Mouse (Mus musculus) midbrain, embryonic 12.5 days (tissue): ENCODE measurements around the gene Psap. TPM values are rescaled to one million over a fixed set of nuclear protein-coding genes. Genes with fewer than 3 reads are reported as not detected.

ENCODE experiments used
- ATAC-seq: fragments of 200-750 bp; cut with Nextera tagmentation; 2 replicates; pipeline ENCODE4 v1.8.0; 2017; ENCODE audit warnings: low read depth, moderate TSS enrichment, moderate library complexity; ENCODE audit not compliant: low FRiP score
- H3K27ac ChIP-seq: fragments of 300-500 bp; sonication (generic); replicated peaks from 2 replicates; pipeline ENCODE4 v1.5.1; 2016; ENCODE audit warnings: mild to moderate bottlenecking
- H3K27me3 ChIP-seq: fragments of 300-500 bp; sonication (generic); 2 replicates; pipeline ENCODE4 v1.6.1; 2016; ENCODE audit warnings: mild to moderate bottlenecking
- H3K36me3 ChIP-seq: fragments of 300-500 bp; sonication (generic); 2 replicates; pipeline ENCODE4 v1.6.1; 2016
- H3K4me1 ChIP-seq: fragments of 300-500 bp; sonication (generic); 2 replicates; pipeline ENCODE4 v1.6.1; 2016
- H3K4me2 ChIP-seq: fragments of 300-500 bp; sonication (generic); replicated peaks from 2 replicates; pipeline ENCODE4 v1.6.1; 2016; ENCODE audit warnings: mild to moderate bottlenecking, moderate library complexity
- H3K4me3 ChIP-seq: fragments of 300-500 bp; sonication (generic); 2 replicates; pipeline ENCODE4 v1.5.1; 2016; ENCODE audit warnings: mild to moderate bottlenecking
- H3K9ac ChIP-seq: fragments of 300-500 bp; sonication (generic); replicated peaks from 2 replicates; pipeline ENCODE4 v1.6.1; 2016; ENCODE audit warnings: mild to moderate bottlenecking, moderate library complexity
- H3K9me3 ChIP-seq: fragments of 300-500 bp; sonication (generic); 2 replicates; pipeline ENCODE4 v1.6.1; 2016; ENCODE audit warnings: mild to moderate bottlenecking
- WGBS: fragments of 180-500 bp; shearing (Covaris S2); methylation state at CpG from one replicate; pipeline ENCODE4 v1.1.7; 2016; 5-methylcytosine and 5-hydroxymethylcytosine counted together
- polyA plus RNA-seq: library from polyadenylated mRNA; unstranded; fragments of >200 nt; fragmentation: Nextera tagmentation; extraction: Ambion mirVana; gene quantifications from 2 replicates; pipeline ENCODE4 v1.2.1, GENCODE M21; 2016

The Psap gene
- polyA plus RNA-seq, 1 experiment from 2014 or later = 96.5 TPM

- H3K4me2 ChIP-seq = no peak overlapping the region
- H3K9ac ChIP-seq = no peak overlapping the region
- no peak overlapping the region for H3K27ac ChIP-seq
- 86% methylated on average over 11 of the region's 11 CpGs for WGBS
- no peak for ATAC-seq
- H3K9me3 ChIP-seq = no peaks in the 10 kb centered on the region
- no peaks in the 10 kb centered on the region for H3K36me3 ChIP-seq
- H3K27me3 ChIP-seq = no peaks in the 10 kb centered on the region
- no peaks in the 10 kb centered on the region for H3K4me1 ChIP-seq
- H3K4me3 ChIP-seq = no peak overlapping the region
These were observed 8.7 kb upstream of the Psap start for GRCm38 (mm10) chr10:60268738-60269137.

GRCm38 (mm10) chr10:60269141-60270064 is 8.0 kb upstream of the Psap start:
- ATAC-seq = no peak
- 88% methylated on average over 13 of the region's 13 CpGs for WGBS
- H3K9me3 ChIP-seq = no peaks in the 10 kb centered on the region

GRCm38 (mm10) chr10:60271015-60271414 is 6.4 kb upstream of the Psap start:
- no peak for ATAC-seq
- H3K4me2 ChIP-seq = no peak overlapping the region
- H3K36me3 ChIP-seq = no peaks in the 10 kb centered on the region
- H3K4me3 ChIP-seq = no peak overlapping the region
- H3K27ac ChIP-seq = no peak overlapping the region
- WGBS = 77% methylated on average over 6 of the region's 6 CpGs
- H3K4me1 ChIP-seq = no peaks in the 10 kb centered on the region
- no peaks in the 10 kb centered on the region for H3K9me3 ChIP-seq
- no peaks in the 10 kb centered on the region for H3K27me3 ChIP-seq
- H3K9ac ChIP-seq = no peak overlapping the region

More at GRCm38 (mm10) chr10:60269141-60270064, 8.0 kb upstream of the Psap start:
- Histone ChIP-seq H3K4me2 (no peak overlapping the region), H3K9ac (no peak overlapping the region), H3K4me1 (no peaks in the 10 kb centered on the region), H3K27ac (no peak overlapping the region), H3K4me3 (no peak overlapping the region), H3K36me3 (no peaks in the 10 kb centered on the region), H3K27me3 (no peaks in the 10 kb centered on the region)

- no peaks in the 10 kb centered on the region for H3K36me3 ChIP-seq
- H3K9ac ChIP-seq = no peak overlapping the region
- H3K4me3 ChIP-seq = no peak overlapping the region
- no peak overlapping the region for H3K4me2 ChIP-seq
- peaks cover 4% of the 10 kb centered on the region; the same call in 1 of the 2 replicates for H3K4me1 ChIP-seq
- H3K27me3 ChIP-seq = no peaks in the 10 kb centered on the region
- ATAC-seq = no peak
- no peak overlapping the region for H3K27ac ChIP-seq
- no peaks in the 10 kb centered on the region for H3K9me3 ChIP-seq
- WGBS = 69% methylated on average over 6 of the region's 6 CpGs
These were observed 5.2 kb upstream of the Psap start for GRCm38 (mm10) chr10:60272241-60272640.

GRCm38 (mm10) chr10:60273382-60273781 is 4.0 kb upstream of the Psap start:
- no peak for ATAC-seq
- H3K4me2 ChIP-seq = no peak overlapping the region
- H3K27me3 ChIP-seq = no peaks in the 10 kb centered on the region
- H3K9ac ChIP-seq = no peak overlapping the region
- no peak overlapping the region for H3K27ac ChIP-seq
- H3K36me3 ChIP-seq = no peaks in the 10 kb centered on the region
- no peak overlapping the region for H3K4me3 ChIP-seq
- WGBS = 85% methylated on average over 6 of the region's 6 CpGs
- no peaks in the 10 kb centered on the region for H3K9me3 ChIP-seq
- peaks cover 7% of the 10 kb centered on the region for H3K4me1 ChIP-seq

- H3K36me3 ChIP-seq = no peaks in the 10 kb centered on the region
- H3K9me3 ChIP-seq = no peaks in the 10 kb centered on the region
- no peak; the same call in 1 of the 2 replicates for ATAC-seq
- H3K9ac ChIP-seq = peak overlapping the region; percentile 80
- WGBS = 8% methylated on average over 13 of the region's 13 CpGs
- peaks cover 48% of the 10 kb centered on the region for H3K4me1 ChIP-seq
- H3K4me2 ChIP-seq = peak overlapping the region; percentile 87
- H3K27me3 ChIP-seq = peaks cover 2% of the 10 kb centered on the region; the same call in 1 of the 2 replicates
- H3K27ac ChIP-seq = peak overlapping the region; percentile 90
- H3K4me3 ChIP-seq = peak overlapping the region; percentile 78
These were observed 576 bp downstream of the Psap start for GRCm38 (mm10) chr10:60278006-60278399.

GRCm38 (mm10) chr10:60278786-60279185 is 1.4 kb downstream of the Psap start:
- ATAC-seq = no peak
- Histone ChIP-seq H3K9ac (no peak overlapping the region), H3K9me3 (no peaks in the 10 kb centered on the region), H3K36me3 (no peaks in the 10 kb centered on the region), H3K4me2 (peak overlapping the region; percentile 87), H3K27ac (no peak overlapping the region), H3K27me3 (peaks cover 2% of the 10 kb centered on the region; the same call in 1 of the 2 replicates), H3K4me1 (peaks cover 53% of the 10 kb centered on the region), H3K4me3 (peak overlapping the region; percentile 78)
- 87% methylated on average over 3 of the region's 3 CpGs for WGBS

GRCm38 (mm10) chr10:60279290-60279940 is 2.0 kb downstream of the Psap start:
- no peak for ATAC-seq
- Histone ChIP-seq H3K9ac (0 out of 2 replicates have a peak overlapping the region, but pooled peaks have one; percentile 8), H3K36me3 (no peaks in the 10 kb centered on the region), H3K4me3 (peak overlapping the region; percentile 10; the same call in 1 of the 2 replicates), H3K4me2 (peak overlapping the region; percentile 87), H3K9me3 (no peaks in the 10 kb centered on the region), H3K27me3 (peaks cover 2% of the 10 kb centered on the region; the same call in 1 of the 2 replicates), H3K27ac (no peak overlapping the region), H3K4me1 (peaks cover 59% of the 10 kb centered on the region)
- WGBS = 75% methylated on average over 8 of the region's 8 CpGs

- 0 out of 2 replicates have a peak overlapping the region, but pooled peaks have one; percentile 8 for H3K9ac ChIP-seq
- no peaks in the 10 kb centered on the region for H3K9me3 ChIP-seq
- H3K4me2 ChIP-seq = peak overlapping the region; percentile 27
- WGBS = 90% methylated on average over 9 of the region's 9 CpGs
- no peak overlapping the region for H3K27ac ChIP-seq
- no peak overlapping the region for H3K4me3 ChIP-seq
- H3K27me3 ChIP-seq = peaks cover 2% of the 10 kb centered on the region; the same call in 1 of the 2 replicates
- no peaks in the 10 kb centered on the region for H3K36me3 ChIP-seq
- ATAC-seq = no peak
- H3K4me1 ChIP-seq = peaks cover 65% of the 10 kb centered on the region
These were observed 2.5 kb downstream of the Psap start for GRCm38 (mm10) chr10:60279941-60280301.

- Histone ChIP-seq H3K27ac (no peak overlapping the region), H3K4me1 (peaks cover 69% of the 10 kb centered on the region), H3K9ac (0 out of 2 replicates have a peak overlapping the region, but pooled peaks have one; percentile 8), H3K4me3 (no peak overlapping the region), H3K36me3 (no peaks in the 10 kb centered on the region), H3K27me3 (peaks cover 2% of the 10 kb centered on the region; the same call in 1 of the 2 replicates), H3K9me3 (no peaks in the 10 kb centered on the region), H3K4me2 (peak overlapping the region; percentile 27)
- no peak for ATAC-seq
- WGBS = 96% methylated on average over 6 of the region's 6 CpGs
These were observed 2.9 kb downstream of the Psap start for GRCm38 (mm10) chr10:60280353-60280752.

GRCm38 (mm10) chr10:60281571-60282050 is 4.2 kb downstream of the Psap start:
- Histone ChIP-seq H3K4me1 (peaks cover 81% of the 10 kb centered on the region), H3K9me3 (no peaks in the 10 kb centered on the region), H3K9ac (no peak overlapping the region), H3K4me3 (no peak overlapping the region), H3K36me3 (no peaks in the 10 kb centered on the region), H3K27ac (no peak overlapping the region), H3K4me2 (no peak overlapping the region), H3K27me3 (peaks cover 2% of the 10 kb centered on the region; the same call in 1 of the 2 replicates)
- WGBS = 90% methylated on average over 9 of the region's 9 CpGs
- no peak for ATAC-seq
